Mouse (Mus musculus) kidney, postnatal 0 days (tissue): ENCODE measurements at regions not wholly inside any gene's neighbourhood (a gene's known extent, or its start where the extent isn't known, plus 50 kb on each side); places are given as distances from the start of the nearest gene placed in this dataset.
A peak's percentile ranks its signal among the peaks of the same experiment; 100 is the strongest.

Experiments used
- ATAC-seq: fragments of 200-750 bp; cut with Nextera tagmentation; replicated peaks from 2 replicates; pipeline ENCODE4 v1.8.0; 2017; ENCODE audit warnings: low read depth, moderate number of reproducible peaks, moderate TSS enrichment, moderate library complexity; ENCODE audit not compliant: low FRiP score
- DNase-seq: peaks from one replicate; pipeline ENCODE4 v3.0.0-alpha.2; 2016; ENCODE audit warnings: low spot score
- H3K27ac ChIP-seq: fragments of 300-500 bp; sonication (generic); 2 replicates; pipeline ENCODE4 v1.5.1; 2014; ENCODE audit warnings: mild to moderate bottlenecking
- H3K27me3 ChIP-seq: fragments of 300-500 bp; sonication (generic); 2 replicates; pipeline ENCODE4 v1.6.1; 2014; ENCODE audit warnings: low read length, mixed read lengths; ENCODE audit not compliant: insufficient read depth
- H3K36me3 ChIP-seq: fragments of 300-500 bp; sonication (generic); 2 replicates; pipeline ENCODE4 v1.6.1; 2014; ENCODE audit warnings: low read length, mixed read lengths; ENCODE audit not compliant: insufficient read depth
- H3K4me1 ChIP-seq: fragments of 300-500 bp; sonication (generic); replicated peaks from 2 replicates; pipeline ENCODE4 v1.6.1; 2014; ENCODE audit warnings: antibody characterized with exemption, low read length, mixed read lengths; ENCODE audit not compliant: insufficient read depth
- H3K4me2 ChIP-seq: fragments of 300-500 bp; sonication (generic); 2 replicates; pipeline ENCODE4 v1.6.1; 2014; ENCODE audit warnings: mild to moderate bottlenecking, low read length, moderate library complexity, mixed read lengths
- H3K4me3 ChIP-seq: fragments of 300-500 bp; sonication (generic); replicated peaks from 2 replicates; pipeline ENCODE4 v1.5.1; 2014; ENCODE audit warnings: low read depth, low read length
- H3K9ac ChIP-seq: fragments of 300-500 bp; sonication (generic); 2 replicates; pipeline ENCODE4 v1.6.1; 2014; ENCODE audit warnings: low read depth, low read length
- H3K9me3 ChIP-seq: fragments of 300-500 bp; sonication (generic); replicated peaks from 2 replicates; pipeline ENCODE4 v1.6.1; 2016; ENCODE audit warnings: low read length, inconsistent platforms, mixed read lengths
- CTCF ChIP-seq: IDR thresholded peaks from 2 replicates; pipeline ENCODE4 v1.5.1; 2016; ENCODE audit warnings: antibody characterized with exemption, low read depth, mild to moderate bottlenecking, moderate library complexity
- WGBS: fragments of 180-500 bp; shearing (Covaris S2); extraction: QIAGEN DNeasy Blood & Tissue Kit; methylation state at CpG from one replicate; pipeline ENCODE4 v1.1.7; 2014; 5-methylcytosine and 5-hydroxymethylcytosine counted together

GRCm38 (mm10) chr14:76696729-76697128 lies 140.0 kb upstream of the Serp2 start:
- Histone ChIP-seq H3K36me3 (no peaks in the 10 kb centered on the region), H3K4me1 (peaks cover 11% of the 10 kb centered on the region; the same call in 1 of the 2 replicates), H3K9me3 (no peaks in the 10 kb centered on the region), H3K27ac (0 out of 2 replicates have a peak overlapping the region, but pooled peaks have one; percentile 51), H3K9ac (no peak overlapping the region), H3K27me3 (no peaks in the 10 kb centered on the region), H3K4me2 (no peak overlapping the region), H3K4me3 (no peak overlapping the region)
- 49% methylated on average over 4 of the region's 4 CpGs for WGBS
- no peak for ATAC-seq
- no peak for TF ChIP-seq CTCF
- DNase-seq: no peak

GRCm38 (mm10) chr14:76695691-76696355 lies 139.1 kb upstream of the Serp2 start:
- H3K9ac ChIP-seq: no peak overlapping the region
- DNase-seq (peak; percentile 85), ATAC-seq (0 out of 2 replicates have a peak, but pooled peaks have one; percentile 1)
- H3K4me1 ChIP-seq: peaks cover 11% of the 10 kb centered on the region; the same call in 1 of the 2 replicates
- peak overlapping the region; percentile 14; the same call in 1 of the 2 replicates for H3K27ac ChIP-seq
- no peak overlapping the region for H3K4me3 ChIP-seq
- TF ChIP-seq CTCF: no peak
- 22% methylated on average over 15 of the region's 18 CpGs for WGBS
- peak overlapping the region; percentile 19; the same call in 1 of the 2 replicates for H3K4me2 ChIP-seq
- H3K27me3 ChIP-seq: no peaks in the 10 kb centered on the region
- H3K9me3 ChIP-seq: no peaks in the 10 kb centered on the region
- H3K36me3 ChIP-seq: no peaks in the 10 kb centered on the region

- no peaks in the 10 kb centered on the region for H3K27me3 ChIP-seq
- no peak for TF ChIP-seq CTCF
- H3K9ac ChIP-seq: no peak overlapping the region
- H3K9me3 ChIP-seq: no peaks in the 10 kb centered on the region
- no peak overlapping the region; the same call in 1 of the 2 replicates for H3K27ac ChIP-seq
- H3K36me3 ChIP-seq: no peaks in the 10 kb centered on the region
- peak; percentile 13 for DNase-seq
- H3K4me2 ChIP-seq: no peak overlapping the region
- ATAC-seq: no peak
- no peak overlapping the region for H3K4me3 ChIP-seq
- H3K4me1 ChIP-seq: peaks cover 11% of the 10 kb centered on the region; the same call in 1 of the 2 replicates
- WGBS: 49% methylated on average over 8 of the region's 8 CpGs
Measured at GRCm38 (mm10) chr14:76694894-76695293, 138.2 kb upstream of the Serp2 start.

- Histone ChIP-seq H3K4me1 (peaks cover 2% of the 10 kb centered on the region; the same call in 1 of the 2 replicates), H3K36me3 (no peaks in the 10 kb centered on the region), H3K9ac (no peak overlapping the region), H3K27ac (peak overlapping the region; percentile 60), H3K4me3 (no peak overlapping the region), H3K9me3 (no peaks in the 10 kb centered on the region), H3K4me2 (no peak overlapping the region), H3K27me3 (no peaks in the 10 kb centered on the region)
- DNase-seq: peak; percentile 50
- 41% methylated on average over 15 of the region's 15 CpGs for WGBS
- no peak for ATAC-seq
- TF ChIP-seq CTCF: no peak
Measured at GRCm38 (mm10) chr14:76693351-76694317, 136.9 kb upstream of the Serp2 start.

- no peaks in the 10 kb centered on the region for H3K9me3 ChIP-seq
- WGBS: 16% methylated on average over 10 of the region's 10 CpGs
- ATAC-seq (peak; percentile 46; the same call in 1 of the 2 replicates), DNase-seq (peak; percentile 80)
- no peak overlapping the region for H3K4me3 ChIP-seq
- 0 out of 2 replicates have a peak, but pooled peaks cover 11% of the 10 kb centered on the region for H3K4me1 ChIP-seq
- no peak overlapping the region for H3K4me2 ChIP-seq
- H3K9ac ChIP-seq: no peak overlapping the region
- no peaks in the 10 kb centered on the region for H3K36me3 ChIP-seq
- no peaks in the 10 kb centered on the region for H3K27me3 ChIP-seq
- no peak overlapping the region; the same call in 1 of the 2 replicates for H3K27ac ChIP-seq
- TF ChIP-seq CTCF: peak; percentile 26; the same call in 1 of the 2 replicates
Measured at GRCm38 (mm10) chr14:76687971-76688407, 131.3 kb upstream of the Serp2 start.

- Histone ChIP-seq H3K9ac (no peak overlapping the region), H3K36me3 (no peaks in the 10 kb centered on the region), H3K4me2 (no peak overlapping the region), H3K4me3 (no peak overlapping the region), H3K4me1 (0 out of 2 replicates have a peak, but pooled peaks cover 11% of the 10 kb centered on the region), H3K27me3 (no peaks in the 10 kb centered on the region), H3K27ac (no peak overlapping the region), H3K9me3 (no peaks in the 10 kb centered on the region)
- no peak for TF ChIP-seq CTCF
- ATAC-seq (no peak), DNase-seq (no peak)
- WGBS: 40% methylated on average over 9 of the region's 9 CpGs
Measured at GRCm38 (mm10) chr14:76686762-76687453, 130.2 kb upstream of the Serp2 start.
